Mouse (Mus musculus) right cerebral cortex, postnatal 10 days (tissue): Measurements from ENCODE around the gene Slc46a2.

Experiments
- DNase-seq, 2 experiments: peaks; one replicate each; pipeline ENCODE4 v3.0.0; 2021; ENCODE audit warnings: low spot score in 2 of 2

The Slc46a2 gene

DNA sequence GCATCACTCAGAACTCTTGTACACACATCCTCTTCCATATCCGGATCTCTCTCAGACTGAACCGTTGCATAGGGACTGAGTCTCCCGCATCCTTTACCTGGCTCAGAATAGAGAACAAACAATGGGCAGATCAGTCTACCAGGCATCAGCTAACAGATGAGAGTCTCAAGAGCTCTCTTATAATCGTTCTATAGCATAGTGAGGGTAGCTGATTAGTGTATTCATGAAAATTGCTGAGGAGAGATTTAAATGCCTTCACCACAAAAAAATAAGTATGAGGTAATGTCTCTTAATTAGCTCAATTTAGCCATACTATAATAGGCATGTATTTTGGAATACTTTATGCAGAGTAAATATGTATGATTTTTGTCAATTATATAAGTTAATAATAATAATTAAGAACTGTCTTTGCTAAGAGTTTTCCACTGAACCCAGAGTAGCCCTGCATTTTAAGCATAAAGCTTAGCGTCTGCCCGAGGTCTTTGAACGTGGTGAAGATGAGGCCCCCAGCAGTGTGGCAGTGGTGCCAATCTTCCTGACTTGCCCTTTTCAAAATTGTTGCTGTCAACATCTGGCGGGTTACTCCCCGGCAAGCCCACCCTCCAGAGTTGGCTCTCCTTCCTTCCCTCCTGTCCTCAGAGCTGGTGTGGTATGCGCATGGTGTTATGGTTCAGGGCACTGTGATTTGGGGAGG lies 23.0 kb downstream of the Slc46a2 start:
- no peak for DNase-seq

DNA sequence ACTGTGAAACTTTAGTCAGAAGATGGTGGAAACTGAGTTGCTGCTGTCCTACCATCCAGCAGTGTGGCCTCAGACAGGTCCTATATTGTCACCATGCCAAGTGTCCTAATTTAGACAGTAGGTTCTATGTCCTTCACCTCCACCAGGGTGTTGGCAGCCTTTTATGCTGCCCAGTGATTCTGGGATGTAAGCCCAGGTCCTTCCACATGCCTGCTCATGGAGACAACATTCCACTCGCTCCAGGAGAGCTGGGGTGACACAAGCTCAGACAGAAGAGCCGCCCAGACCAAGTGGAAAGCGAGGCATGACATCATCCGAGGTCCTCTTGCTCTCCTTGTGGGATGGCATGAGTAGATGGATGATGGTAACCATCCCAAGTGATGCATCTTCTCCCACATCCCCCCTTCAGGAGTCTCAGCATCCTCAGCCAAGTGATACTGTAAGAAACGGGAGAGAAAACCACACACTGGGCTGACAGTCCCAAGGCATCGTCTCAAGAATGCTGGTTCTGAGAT lies 24.7 kb downstream of the Slc46a2 start:
- no peak for DNase-seq

DNA sequence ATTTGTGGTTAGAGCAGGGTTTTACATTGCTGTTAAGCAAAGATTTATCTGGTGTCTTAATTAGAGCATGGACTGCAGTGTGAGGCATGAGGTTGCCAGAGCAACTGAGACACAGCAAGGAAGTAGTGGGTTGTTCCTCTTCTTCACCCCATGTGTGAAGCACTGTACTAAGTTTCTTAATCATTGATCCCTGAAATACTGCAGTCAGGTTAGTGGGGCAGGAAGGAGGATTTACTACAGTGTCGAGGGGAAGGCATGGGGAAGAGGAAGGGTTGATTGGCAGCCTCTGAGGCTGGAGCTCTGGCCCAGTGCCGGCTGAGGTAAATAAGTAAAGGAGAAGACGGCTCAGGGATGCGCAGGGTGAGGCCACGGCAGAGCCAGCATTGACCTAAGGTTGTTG lies 26.8 kb downstream of the Slc46a2 start:
- DNase-seq = no peak

DNA sequence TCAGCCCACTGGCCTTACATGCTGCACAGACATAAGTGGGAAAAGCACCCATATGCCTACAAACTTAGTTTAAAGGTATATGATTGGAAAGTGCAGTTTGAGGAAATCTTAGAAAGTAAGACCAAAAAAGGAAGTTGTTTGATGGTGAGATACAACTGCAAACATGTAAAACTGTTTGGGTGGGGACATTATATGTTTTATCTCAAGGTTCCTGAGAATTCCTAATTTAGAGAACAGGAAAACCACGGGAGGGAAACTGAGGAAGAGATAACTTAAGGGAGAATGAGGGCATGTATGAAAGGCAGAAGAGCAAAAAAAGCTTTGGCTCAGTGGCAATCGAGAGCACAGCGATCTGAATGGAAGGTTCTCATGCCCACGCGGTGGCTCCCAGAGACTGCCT lies 27.8 kb downstream of the Slc46a2 start:
- no peak for DNase-seq

DNA sequence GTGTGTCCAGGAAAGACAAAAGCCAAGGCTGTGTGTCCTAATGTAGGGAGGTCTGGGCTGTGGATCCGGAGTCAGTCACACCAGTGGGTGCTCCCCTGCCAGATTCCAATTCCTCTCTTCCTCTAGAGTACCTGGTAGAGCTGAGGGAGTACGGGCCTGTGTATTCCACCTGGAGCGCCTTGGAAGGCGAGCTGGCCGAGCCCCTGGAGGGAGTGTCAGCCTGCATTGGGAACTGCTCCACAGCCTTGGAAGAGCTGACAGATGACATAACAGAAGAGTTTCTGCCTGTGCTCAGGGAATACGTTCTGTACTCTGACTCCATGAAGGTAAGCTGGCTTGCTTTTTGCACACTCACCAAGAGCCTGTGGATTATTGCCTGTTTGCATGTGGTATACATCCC lies 28.6 kb downstream of the Slc46a2 start:
- DNase-seq = no peak

DNA sequence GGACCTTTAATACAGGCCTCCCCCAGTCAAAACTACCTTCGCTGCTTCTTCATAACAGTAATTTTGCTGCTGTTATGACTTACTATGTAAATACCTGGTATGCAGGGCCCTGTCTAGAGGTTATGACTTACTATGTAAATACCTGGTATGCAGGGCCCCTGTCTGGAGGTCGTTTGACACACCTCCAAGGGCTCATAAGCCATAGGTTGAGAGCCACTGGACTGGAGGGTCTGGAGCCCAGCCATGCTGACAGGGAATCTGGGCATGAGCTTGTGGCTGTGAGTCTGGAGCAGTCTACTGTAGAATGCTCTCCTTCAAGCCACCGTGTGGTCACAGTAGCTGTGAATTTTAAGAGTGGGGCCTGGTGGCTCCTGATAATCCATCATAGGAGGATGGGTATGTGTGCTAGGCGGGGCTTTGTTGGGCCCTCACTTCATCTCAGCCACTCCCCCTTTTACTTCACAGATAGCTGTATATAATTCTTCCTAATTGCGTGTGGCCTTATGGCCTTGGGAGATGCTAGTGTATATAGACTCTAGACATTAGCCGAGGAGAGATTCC lies 30.6 kb downstream of the Slc46a2 start:
- no peak for DNase-seq

DNA sequence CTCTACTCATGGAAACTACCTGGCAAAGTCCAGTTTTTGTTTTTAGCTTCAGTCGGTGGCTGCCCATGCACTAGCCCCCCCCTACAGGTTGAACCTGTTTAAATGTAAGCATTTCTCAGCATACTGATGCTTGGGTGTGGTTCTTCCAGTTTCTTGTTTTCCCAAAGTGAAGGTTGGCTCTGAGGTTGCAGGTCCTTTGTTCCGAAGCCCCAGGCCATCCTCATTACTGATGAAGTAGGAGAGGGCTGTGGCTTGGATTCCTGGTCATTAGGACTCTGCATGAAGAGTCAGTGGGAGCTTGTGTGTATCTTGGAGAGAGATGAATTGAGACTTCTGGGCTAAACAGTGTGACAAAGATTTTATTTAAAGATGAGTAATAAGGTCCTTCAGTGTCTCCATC lies 33.6 kb downstream of the Slc46a2 start:
- DNase-seq = no peak

DNA sequence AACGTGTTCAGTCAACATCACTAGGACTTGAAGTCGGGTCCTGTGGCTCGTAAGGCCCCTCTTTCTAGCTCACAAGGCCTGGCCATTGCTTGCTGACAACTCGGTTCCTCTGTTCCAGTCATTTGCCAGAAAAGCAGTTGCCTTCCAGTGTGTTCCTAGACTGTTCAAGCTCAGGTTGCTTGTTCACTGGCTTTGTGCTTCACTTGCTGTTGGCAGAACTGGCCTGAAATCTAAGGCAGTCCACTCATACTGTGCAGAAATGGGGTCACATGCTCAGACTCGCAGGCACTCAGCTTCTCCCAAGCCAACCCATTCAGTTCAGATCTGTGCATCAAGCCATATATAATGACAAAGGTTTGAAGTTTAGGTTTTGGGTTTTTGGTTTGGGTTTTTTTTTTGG lies 34.1 kb downstream of the Slc46a2 start:
- no peak for DNase-seq

DNA sequence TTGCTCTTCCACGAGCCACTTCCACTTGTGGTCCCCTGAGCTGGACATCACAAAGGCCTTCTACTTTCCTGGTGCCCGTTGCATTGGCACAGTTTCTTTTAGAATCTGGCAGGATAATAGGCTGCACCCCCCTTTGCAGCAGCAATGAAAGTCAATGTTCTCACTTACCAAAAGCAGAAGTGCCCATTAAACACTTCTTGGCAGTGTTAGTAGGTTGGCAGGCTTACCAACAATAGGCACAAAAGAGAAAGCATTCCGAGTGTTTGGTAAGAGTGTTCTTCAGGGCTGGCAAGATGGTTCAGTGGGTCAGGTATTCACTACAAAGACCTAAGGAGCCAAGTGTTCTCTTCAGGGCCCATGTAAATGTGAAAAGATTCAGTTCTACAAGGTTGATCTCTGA lies 35.4 kb downstream of the Slc46a2 start:
- no peak for DNase-seq

DNA sequence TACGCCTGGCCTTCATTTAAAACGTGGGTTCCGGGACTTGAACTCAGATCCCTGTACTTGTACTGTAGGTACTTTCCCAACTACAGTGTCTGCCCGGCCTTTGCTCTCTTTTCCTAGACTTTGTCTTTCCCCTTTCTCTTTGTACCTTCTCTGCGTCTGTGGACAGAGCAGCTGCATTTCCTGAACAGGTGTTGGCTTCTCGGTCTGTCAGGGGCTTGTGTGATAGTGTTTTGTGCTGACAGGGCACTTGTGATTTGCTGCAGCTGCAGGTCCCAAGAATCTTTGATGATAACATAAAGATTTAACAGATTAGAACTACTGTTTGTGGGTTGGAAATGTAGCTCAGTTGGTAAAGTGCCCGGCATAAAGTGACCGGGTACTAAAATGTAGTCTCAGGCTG lies 36.3 kb downstream of the Slc46a2 start:
- no peak for DNase-seq

DNA sequence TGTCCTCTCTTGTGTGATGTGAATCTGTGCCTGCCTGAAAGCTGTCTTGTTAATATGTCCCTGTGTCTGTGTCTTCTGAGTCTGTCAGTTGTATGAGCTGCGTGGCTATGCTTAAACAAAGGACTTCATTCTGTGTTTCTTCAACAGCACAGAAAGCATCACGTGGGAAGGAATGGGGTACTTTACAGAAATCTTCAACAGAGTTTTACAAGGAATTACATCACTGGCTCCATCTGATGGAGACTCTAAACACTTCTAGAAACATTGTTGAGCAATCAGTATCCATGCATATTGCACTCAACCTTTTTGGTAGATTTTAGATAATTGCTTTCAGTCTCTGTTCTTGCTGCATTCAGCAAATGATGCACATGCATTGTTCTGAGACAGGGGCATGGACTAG lies 37.8 kb downstream of the Slc46a2 start:
- DNase-seq = no peak

DNA sequence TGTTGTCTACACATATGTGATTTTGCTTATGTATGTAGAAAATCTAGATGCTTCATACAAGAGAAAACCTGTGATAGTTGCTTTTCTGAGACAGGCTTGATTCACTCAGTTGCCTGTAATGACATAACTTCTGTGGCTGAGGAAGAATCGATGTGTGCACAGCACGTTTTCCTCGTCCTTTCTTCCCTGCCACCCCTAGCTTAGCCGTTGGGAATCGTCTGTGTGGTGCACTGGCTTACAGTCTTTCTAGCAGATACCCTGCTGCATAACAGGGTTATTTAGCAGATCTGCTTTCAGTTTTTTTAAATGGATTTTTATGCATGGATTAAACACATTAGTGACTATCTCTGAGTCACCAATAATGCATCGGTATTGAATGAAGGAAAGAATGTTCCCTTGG lies 38.3 kb downstream of the Slc46a2 start:
- DNase-seq = no peak

DNA sequence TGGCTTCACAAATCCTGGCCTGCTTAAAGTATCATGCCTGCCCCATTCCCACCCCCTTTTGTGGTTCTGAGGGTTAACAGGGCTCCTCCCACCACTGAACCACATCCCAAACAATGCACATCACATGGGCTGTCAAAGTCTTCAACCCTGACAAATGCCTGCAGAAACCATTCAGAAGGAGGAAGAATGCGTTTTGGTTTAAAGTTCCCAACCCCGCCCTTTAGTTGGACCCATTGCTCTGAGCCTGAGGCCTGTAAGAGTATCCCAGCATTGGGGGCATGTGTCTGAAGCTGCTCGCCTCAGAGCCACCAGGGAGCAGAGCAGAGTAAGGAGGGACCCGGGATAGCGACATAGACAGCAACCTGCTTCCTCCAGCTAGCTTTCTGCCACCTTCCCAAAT lies 41.0 kb downstream of the Slc46a2 start:
- no peak for DNase-seq

DNA sequence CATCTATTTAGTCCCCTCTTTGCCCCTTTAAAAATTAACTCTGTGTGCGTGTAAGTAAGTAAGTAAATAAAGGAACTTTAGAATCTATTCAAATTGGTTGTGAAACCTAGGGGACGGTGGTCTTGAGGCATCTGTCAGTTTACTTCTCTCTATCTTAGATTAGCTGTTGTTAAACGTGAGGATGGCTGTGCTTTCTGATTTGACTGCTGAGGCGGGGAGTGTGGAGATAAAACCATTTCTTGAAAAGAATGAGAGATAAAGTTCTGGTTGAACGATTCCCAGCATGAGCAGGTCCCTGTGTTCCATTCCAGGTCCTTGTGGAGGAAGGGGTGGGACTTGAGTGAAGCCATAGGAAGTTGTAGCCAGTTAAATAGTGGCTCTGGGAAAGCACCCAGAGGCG lies 41.6 kb downstream of the Slc46a2 start:
- DNase-seq = no peak

DNA sequence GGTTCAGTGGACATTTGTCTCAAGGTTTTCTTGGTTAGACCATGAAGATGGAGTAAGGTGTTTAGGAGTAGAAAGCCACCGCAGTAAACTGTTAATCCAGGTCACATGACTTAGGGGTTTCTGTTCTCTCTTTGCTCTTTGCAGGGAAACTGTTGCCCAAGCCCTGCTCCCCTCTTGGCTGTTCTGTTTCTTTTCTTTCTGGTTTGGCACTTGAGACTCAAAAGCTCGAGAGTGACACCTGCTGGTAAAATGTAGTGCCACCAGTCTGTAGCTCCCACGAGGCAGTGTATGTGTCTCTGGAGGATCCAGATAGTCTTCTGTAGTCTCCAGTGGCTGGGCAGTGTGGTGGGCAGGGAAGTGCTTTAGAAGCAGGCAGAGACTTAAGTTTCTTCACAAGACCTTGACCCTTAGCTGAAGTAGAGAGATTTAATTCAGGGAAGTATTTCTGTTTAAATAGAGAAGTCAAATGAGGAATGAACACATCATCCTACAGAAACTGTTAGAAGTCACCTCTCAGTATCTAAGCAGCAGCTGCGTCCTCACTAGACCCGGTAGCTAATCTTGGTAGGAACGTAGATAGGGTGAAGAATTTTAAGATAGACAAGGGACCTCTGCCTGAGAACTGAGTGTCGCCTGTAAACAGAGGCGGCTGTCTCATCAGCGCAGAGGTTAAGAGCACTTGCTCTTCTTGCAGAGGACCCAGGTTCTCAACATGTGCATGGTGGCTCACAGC lies 43.8 kb downstream of the Slc46a2 start:
- peak; percentile 90 for DNase-seq

DNA sequence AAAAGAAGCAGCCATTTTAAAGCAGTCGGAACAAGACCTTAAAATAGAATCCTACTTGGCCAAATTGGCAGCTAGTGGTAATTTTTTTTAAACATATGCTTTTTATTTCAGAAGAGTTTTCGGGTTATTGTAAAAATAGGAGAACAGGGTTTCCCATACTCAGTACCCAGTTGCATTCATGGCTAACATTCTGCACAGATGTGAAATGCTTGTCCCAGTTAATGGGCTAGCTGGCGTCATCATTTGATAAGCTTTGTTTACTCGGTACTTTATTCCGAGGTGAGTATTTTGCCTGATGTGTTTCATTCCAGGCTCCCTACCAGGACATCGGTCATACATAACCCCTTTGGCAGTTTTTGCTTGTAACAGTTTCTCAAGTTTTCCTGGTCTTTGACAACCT lies 44.4 kb downstream of the Slc46a2 start:
- DNase-seq = no peak

DNA sequence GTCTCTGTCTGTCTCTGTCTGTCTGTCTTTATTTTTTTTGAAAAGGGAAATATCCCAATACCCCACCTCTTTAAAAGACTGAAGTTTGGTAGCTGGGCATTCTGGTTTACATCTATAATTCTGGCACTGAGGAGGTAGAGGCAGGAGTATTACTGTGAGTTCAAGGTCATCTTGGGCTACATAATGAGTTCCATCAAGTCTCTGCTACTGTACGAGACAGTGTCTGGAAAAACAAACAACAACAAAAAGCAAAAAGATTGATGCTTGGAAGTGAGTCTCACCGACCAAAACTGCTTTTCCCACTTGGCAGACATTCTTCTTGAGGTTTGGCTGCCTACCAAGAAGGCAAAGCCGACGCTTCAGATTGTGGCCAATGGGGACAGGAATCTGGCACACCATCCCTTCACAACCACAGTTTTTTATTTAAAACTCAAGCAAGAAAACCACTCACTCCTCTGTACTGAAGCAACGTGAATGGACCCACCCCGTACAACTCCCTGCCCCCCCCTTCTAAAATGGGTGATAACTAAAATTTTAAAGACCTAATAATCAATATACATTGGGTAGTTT lies 45.3 kb downstream of the Slc46a2 start:
- peak; percentile 61 to 69 for DNase-seq

DNA sequence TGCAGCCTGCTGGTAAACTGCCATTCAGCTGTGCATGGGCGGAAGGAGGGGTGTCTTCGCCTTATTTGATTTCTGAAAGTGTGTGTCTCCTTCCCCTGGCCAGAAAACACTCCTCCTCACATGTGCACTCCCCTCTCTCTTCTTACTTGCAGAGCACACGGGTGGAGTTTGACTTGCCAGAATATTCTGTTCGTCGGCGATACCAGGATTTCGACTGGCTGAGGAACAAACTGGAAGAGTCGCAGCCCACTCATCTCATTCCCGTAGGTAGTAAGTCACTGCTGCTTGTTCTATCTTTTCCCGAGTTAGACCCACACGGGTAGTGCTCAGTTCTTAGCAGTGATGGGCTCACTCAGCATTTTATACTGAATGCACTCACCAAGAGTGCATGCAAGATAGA lies 46.8 kb downstream of the Slc46a2 start:
- DNase-seq = peak; percentile 41 to 50

DNA sequence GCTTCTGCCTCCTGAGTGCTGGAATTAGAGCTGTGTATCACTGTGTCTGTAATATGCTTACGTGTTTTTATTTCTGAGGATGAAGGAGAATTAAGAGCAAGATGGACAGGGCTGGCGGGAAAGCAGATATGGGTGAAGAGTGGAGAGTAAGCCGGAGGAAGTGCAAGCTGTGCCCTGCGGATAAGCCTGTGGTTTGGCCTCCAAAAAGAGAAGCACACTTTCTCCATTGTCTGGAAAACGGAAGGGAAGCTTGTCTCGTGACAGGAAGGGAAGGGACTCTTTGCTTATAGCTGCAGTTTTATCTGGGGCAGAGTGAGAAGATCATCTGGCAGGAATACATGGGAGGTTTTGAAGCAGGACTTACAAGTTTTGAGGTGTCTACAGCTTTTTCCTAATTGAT lies 51.0 kb downstream of the Slc46a2 start:
- DNase-seq = peak in 1 of 2 experiments; percentile 28

DNA sequence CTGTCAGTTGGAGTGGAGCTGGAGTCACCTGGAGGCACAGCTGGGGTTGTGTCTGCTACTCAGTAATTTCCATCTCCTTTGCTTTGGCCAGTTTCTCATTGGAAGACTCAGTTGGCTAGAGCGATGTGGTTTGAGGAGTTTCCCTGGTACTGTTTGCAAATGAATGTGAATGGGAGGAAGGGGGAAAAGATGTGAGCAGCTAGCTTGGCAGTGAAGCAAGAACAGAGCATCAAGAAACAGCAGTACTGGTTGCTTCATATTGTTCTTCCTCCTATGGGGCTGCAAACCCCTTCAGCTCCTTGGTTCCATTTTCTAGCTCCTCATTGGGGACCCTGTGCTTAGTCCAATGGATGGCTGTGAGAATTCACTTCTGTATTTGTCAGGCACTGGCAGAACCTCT lies 52.5 kb downstream of the Slc46a2 start:
- no peak for DNase-seq

DNA sequence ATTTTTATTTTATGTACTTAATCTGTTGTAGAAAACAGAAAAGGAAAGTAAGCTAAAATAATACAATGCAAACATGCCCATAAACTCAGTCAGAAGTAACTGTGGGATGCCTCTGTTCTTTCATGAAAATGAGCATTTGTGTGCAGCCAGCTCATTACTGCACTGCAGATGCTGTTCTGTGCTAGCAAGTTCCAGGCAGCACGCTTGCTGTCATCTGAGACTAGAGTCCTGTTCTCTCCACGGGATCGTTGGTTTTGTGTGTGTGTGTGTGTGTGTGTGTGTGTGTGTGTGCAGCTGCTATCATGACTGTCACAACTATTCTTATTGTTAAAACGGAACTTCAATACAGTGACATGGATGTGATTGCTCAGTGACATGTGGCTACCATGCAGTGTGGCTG lies 53.0 kb downstream of the Slc46a2 start:
- peak; percentile 60 to 64 for DNase-seq

DNA sequence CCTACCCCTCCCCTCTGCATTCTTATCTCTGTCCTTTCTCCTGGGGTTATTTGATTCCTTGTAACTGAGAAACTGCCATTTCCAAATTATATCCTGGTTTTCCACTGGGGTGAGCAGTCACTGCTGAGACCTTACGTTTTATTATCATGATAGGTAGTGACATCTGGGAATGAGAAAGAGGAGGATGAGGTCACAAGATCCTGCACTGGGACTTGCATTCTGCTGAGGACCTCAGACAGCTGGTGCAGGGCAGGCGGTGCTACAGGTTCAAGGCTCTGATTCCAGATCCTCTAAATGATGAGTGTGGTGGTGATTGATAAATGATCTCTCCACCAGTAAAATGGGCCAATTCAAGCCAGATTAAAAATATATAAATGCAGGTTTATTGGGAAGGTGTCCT lies 54.4 kb downstream of the Slc46a2 start:
- no peak for DNase-seq
